Mouse (Mus musculus) liver, embryonic 16.5 days (tissue): ENCODE measurements around the gene 2410004B18Rik. TPM values are rescaled to one million over a fixed set of nuclear protein-coding genes. Genes with fewer than 3 reads are reported as not detected.

ENCODE experiments used
- ATAC-seq: fragments of 200-750 bp; cut with Nextera tagmentation; 2 replicates; pipeline ENCODE4 v1.8.0; 2017; ENCODE audit warnings: low read depth, mild to moderate bottlenecking, moderate number of reproducible peaks, moderate library complexity
- H3K27ac ChIP-seq: fragments of 300-500 bp; sonication (generic); 2 replicates; pipeline ENCODE4 v1.5.1; 2014; ENCODE audit warnings: mild to moderate bottlenecking, low read length
- H3K27me3 ChIP-seq: fragments of 300-500 bp; sonication (generic); 2 replicates; pipeline ENCODE4 v1.6.1; 2014; ENCODE audit warnings: low read depth, low read length, mixed read lengths; ENCODE audit not compliant: control insufficient read depth, insufficient read depth
- H3K36me3 ChIP-seq: fragments of 300-500 bp; sonication (generic); 2 replicates; pipeline ENCODE4 v1.6.1; 2014; ENCODE audit warnings: mild to moderate bottlenecking; ENCODE audit not compliant: control insufficient read depth, insufficient read depth
- H3K4me1 ChIP-seq: fragments of 300-500 bp; sonication (generic); 2 replicates; pipeline ENCODE4 v1.6.1; 2014; ENCODE audit warnings: low read depth, low read length, mixed read lengths; ENCODE audit not compliant: control insufficient read depth
- H3K4me2 ChIP-seq: fragments of 300-500 bp; sonication (generic); 2 replicates; pipeline ENCODE4 v1.6.1; 2014; ENCODE audit warnings: low read depth, low read length, mixed read lengths
- H3K4me3 ChIP-seq: fragments of 300-500 bp; sonication (generic); 2 replicates; pipeline ENCODE4 v1.5.1; 2014; ENCODE audit warnings: low read depth, mild to moderate bottlenecking, low read length
- H3K9ac ChIP-seq: fragments of 300-500 bp; sonication (generic); 2 replicates; pipeline ENCODE4 v1.6.1; 2014; ENCODE audit warnings: low read depth, low read length
- H3K9me3 ChIP-seq: fragments of 300-500 bp; sonication (generic); replicated peaks from 2 replicates; pipeline ENCODE4 v1.6.1; 2016; ENCODE audit warnings: low read length; ENCODE audit not compliant: control insufficient read depth
- WGBS: fragments of 180-500 bp; shearing (Covaris S2); extraction: QIAGEN DNeasy Blood & Tissue Kit; methylation state at CpG from one replicate; pipeline ENCODE4 v1.1.7; 2014; ENCODE audit not compliant: insufficient replicate concordance; 5-methylcytosine and 5-hydroxymethylcytosine counted together
- polyA plus RNA-seq: library from polyadenylated mRNA; unstranded; fragments of >200 nt; fragmentation: Nextera tagmentation; extraction: Ambion mirVana; gene quantifications from 2 replicates; pipeline ENCODE4 v1.2.1, GENCODE M21; 2015

The 2410004B18Rik gene
- polyA plus RNA-seq, 1 experiment from 2014 or later: 10.4 TPM

DNA sequence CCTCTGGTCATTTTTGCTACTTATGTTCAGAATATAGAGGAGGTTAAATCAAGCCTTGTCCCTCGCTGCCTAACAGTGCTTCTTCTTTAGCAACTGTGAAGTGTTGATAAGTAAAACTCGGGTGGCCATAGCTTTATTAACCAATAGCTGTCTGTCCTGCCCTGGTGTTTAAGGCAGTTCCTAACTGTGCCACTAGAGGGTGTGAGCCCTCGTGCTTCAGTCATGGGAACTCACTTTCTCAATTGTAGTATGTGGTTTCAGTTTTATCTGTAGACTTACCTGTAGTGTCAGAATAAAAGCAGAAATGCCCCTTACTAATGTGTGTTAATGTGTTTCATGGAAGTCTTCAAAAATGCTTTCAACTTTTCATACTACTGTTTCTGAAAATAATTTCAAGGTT lies 4.2 kb downstream of the 2410004B18Rik start:
- H3K4me1 ChIP-seq: peaks cover 30% of the 10 kb centered on the region
- 2% methylated on average over 3 of the region's 3 CpGs for WGBS
- H3K4me3 ChIP-seq: no peak overlapping the region
- peak; percentile 16; the same call in 1 of the 2 replicates for ATAC-seq
- H3K27ac ChIP-seq: no peak overlapping the region
- H3K36me3 ChIP-seq: peaks cover 2% of the 10 kb centered on the region; the same call in 1 of the 2 replicates
- H3K9me3 ChIP-seq: no peaks in the 10 kb centered on the region
- no peak overlapping the region for H3K4me2 ChIP-seq
- H3K9ac ChIP-seq: no peak overlapping the region
- H3K27me3 ChIP-seq: no peaks in the 10 kb centered on the region

DNA sequence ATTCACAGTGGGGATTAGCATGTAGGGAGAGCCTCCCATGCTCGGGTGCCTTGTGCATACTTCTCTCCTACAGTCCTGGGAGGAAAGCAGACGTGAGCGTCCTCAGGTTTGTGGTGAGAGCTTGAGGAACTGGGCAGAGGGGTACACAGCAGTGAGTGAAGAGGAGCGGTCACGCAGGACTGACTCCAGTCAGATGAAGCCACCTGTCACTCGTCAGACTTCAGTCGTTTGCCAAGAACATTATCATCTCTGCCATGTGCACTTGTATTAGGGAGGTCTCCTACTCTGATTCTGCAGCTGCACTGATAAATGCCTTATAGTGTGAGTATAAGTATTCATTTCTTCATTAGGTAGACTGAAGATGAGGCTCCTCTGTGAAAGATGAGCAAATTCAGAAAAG lies 6.5 kb downstream of the 2410004B18Rik start:
- H3K9me3 ChIP-seq: no peaks in the 10 kb centered on the region
- H3K36me3 ChIP-seq: peaks cover 2% of the 10 kb centered on the region; the same call in 1 of the 2 replicates
- no peaks in the 10 kb centered on the region for H3K27me3 ChIP-seq
- no peak overlapping the region for H3K4me3 ChIP-seq
- no peak overlapping the region for H3K27ac ChIP-seq
- no peak overlapping the region for H3K4me2 ChIP-seq
- H3K9ac ChIP-seq: no peak overlapping the region
- H3K4me1 ChIP-seq: peaks cover 19% of the 10 kb centered on the region
- 36% methylated on average over 7 of the region's 7 CpGs for WGBS
- peak; percentile 35; the same call in 1 of the 2 replicates for ATAC-seq

DNA sequence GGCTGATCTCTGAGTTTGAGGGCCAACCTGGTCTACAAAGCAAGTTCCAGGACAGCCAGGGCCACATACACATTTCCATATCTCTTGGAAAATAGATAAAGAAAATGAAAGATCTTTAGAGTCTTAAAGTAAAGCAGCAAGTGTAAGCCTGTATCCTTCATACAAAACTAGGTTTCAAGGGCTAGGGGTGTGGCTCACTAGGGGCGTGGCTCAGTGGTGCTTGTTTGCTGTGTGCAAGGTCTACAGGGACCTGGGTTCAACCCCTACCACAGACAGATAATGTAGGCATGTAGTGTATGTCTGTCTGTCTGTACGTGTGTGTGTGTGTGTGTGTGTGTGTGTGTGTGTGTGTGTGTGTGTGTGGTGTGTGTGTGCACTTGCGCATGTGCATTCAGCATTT lies 8.1 kb downstream of the 2410004B18Rik start:
- 59% methylated on average over 3 of the region's 3 CpGs for WGBS
- Histone ChIP-seq H3K4me3 (no peak overlapping the region), H3K27ac (no peak overlapping the region), H3K36me3 (peaks cover 2% of the 10 kb centered on the region; the same call in 1 of the 2 replicates), H3K9me3 (no peaks in the 10 kb centered on the region), H3K9ac (no peak overlapping the region), H3K4me1 (peaks cover 13% of the 10 kb centered on the region), H3K27me3 (no peaks in the 10 kb centered on the region), H3K4me2 (no peak overlapping the region)
- no peak for ATAC-seq

- no peaks in the 10 kb centered on the region for H3K27me3 ChIP-seq
- H3K4me2 ChIP-seq: no peak overlapping the region
- H3K36me3 ChIP-seq: 0 out of 2 replicates have a peak, but pooled peaks cover 2% of the 10 kb centered on the region
- H3K4me3 ChIP-seq: no peak overlapping the region
- peaks cover 13% of the 10 kb centered on the region for H3K4me1 ChIP-seq
- 55% methylated on average over 2 of the region's 2 CpGs for WGBS
- H3K9ac ChIP-seq: no peak overlapping the region
- H3K27ac ChIP-seq: no peak overlapping the region
- ATAC-seq: no peak
- H3K9me3 ChIP-seq: no peaks in the 10 kb centered on the region
Measured at GRCm38 (mm10) chr3:145946654-145947053, 8.8 kb downstream of the 2410004B18Rik start.

- H3K36me3 ChIP-seq: 0 out of 2 replicates have a peak, but pooled peaks cover 2% of the 10 kb centered on the region
- H3K9ac ChIP-seq: no peak overlapping the region
- no peak overlapping the region for H3K27ac ChIP-seq
- no peaks in the 10 kb centered on the region for H3K27me3 ChIP-seq
- no peak overlapping the region for H3K4me3 ChIP-seq
- H3K4me1 ChIP-seq: peaks cover 10% of the 10 kb centered on the region
- H3K9me3 ChIP-seq: no peaks in the 10 kb centered on the region
- WGBS: 30% methylated on average over 6 of the region's 6 CpGs
- ATAC-seq: no peak
- no peak overlapping the region for H3K4me2 ChIP-seq
Measured at GRCm38 (mm10) chr3:145947539-145948204, 9.9 kb downstream of the 2410004B18Rik start.

DNA sequence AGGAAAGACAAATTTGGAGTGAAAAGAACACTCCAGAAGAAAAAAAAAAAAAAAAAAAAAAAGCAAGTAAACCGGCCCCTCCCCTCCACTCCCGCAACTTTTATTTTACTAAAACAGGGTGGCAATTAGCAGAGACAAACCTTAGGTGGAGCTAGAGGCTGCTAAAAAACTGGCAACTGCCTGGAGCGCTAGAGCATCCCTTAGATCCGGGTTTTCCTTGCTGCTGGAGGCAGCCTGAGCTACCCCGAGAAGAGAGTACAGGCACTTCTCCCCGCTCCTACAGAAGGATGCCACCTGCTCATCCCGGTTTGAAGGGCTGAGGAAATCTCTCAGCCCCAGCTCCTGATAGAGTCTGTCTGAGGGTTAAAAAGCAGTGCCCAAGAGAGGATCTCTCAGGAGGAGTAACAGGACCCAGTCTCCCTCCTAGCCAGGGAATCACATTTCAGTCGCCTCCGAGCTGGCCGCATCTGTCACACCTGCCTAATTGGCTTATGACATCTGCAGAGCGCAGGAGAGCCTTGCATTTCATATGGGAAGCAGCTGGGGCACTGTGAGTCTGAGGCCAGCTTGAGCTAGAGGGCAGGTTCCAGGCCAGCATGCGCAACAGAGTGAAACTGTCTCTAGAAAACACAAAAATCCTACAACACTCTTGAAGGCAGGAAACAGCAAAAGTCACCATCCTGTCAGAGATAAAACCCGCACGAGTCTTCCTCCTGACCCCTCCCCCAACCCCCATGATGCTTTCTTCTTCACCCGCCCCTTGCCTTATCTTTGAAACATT lies 12.4 kb downstream of the 2410004B18Rik start:
- Histone ChIP-seq H3K4me3 (peak overlapping the region; percentile 39), H3K9ac (no peak overlapping the region)
- peak; percentile 50 for ATAC-seq

DNA sequence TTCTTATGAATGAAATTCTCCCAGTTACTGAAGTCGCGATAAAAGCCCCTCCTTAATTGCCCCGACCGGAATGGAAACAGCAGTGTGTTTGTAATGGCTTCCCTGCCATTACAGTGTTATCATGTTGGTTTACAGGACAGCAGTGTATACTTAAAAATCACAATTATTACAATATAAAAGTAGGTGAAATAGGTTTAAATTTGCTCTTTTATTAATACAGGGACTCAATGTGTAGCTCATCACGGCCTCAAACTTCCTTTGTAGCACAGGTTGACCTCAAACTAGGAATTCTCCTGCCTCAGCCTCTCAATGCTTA lies 13.0 kb downstream of the 2410004B18Rik start:
- Histone ChIP-seq H3K4me1 (peaks cover 10% of the 10 kb centered on the region), H3K4me2 (peak overlapping the region; percentile 59), H3K4me3 (peak overlapping the region; percentile 39), H3K9me3 (no peaks in the 10 kb centered on the region), H3K27me3 (no peaks in the 10 kb centered on the region), H3K36me3 (no peaks in the 10 kb centered on the region), H3K9ac (no peak overlapping the region), H3K27ac (no peak overlapping the region)
- 17% methylated on average over 5 of the region's 5 CpGs for WGBS
- ATAC-seq: no peak

More for the DNA sequence above, 12.4 kb downstream of the 2410004B18Rik start:
- H3K4me2 ChIP-seq: peak overlapping the region; percentile 59
- H3K27ac ChIP-seq: no peak overlapping the region
- peaks cover 10% of the 10 kb centered on the region for H3K4me1 ChIP-seq
- H3K27me3 ChIP-seq: no peaks in the 10 kb centered on the region
- H3K36me3 ChIP-seq: no peaks in the 10 kb centered on the region
- 3% methylated on average over 15 of the region's 15 CpGs for WGBS
- no peaks in the 10 kb centered on the region for H3K9me3 ChIP-seq

DNA sequence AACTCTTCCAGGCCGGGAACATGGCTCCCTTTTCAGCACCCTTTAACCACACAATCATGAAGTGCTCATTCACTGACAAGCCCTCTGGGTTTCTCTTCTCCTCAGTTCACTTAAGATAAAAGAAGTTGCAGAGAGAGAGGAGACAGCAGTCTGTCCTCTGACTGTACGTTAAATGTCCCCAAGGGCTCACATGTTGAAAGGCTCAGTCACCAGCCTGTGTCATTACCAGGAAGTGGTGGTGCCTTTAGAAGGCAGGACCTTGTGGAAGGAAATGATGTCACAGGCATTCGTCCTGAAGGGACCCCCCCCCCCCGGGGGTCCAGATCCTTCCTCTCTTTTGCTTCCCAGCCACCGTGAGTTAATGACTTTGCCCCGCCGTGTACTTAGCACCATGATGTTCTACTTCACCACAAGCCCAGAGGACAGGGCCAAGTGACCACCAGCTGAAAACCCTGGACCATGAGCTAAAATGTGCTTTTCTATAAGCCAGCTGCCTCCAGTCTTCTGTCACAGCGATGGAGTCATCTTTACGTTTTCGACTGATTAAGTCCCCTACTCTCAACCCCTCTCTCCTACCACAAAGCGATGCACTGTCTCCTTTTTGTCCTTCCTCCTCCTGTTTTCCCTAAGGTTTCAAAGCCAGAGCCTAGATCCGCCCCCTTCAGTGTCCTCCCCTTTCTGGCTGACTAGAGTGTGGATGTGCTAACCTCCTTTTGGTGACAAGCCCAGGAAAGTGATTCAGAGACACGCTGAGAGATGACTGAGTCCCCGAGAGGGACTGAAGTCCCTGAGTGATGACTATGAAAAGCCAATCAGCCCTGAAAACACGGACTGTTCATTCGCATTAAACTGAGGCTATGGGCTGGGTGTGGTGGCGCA lies 13.7 kb downstream of the 2410004B18Rik start:
- H3K4me2 ChIP-seq: no peak overlapping the region
- H3K4me1 ChIP-seq: peaks cover 10% of the 10 kb centered on the region
- no peaks in the 10 kb centered on the region for H3K9me3 ChIP-seq
- no peak overlapping the region for H3K9ac ChIP-seq
- H3K27ac ChIP-seq: no peak overlapping the region
- ATAC-seq: no peak
- no peaks in the 10 kb centered on the region for H3K36me3 ChIP-seq
- WGBS: 49% methylated on average over 17 of the region's 17 CpGs
- H3K27me3 ChIP-seq: no peaks in the 10 kb centered on the region
- no peak overlapping the region for H3K4me3 ChIP-seq
